Mouse (Mus musculus) myocyte (in vitro differentiated cells): ENCODE data around the gene Coq8b.

Source experiments
- CEBPB ChIP-seq: IDR thresholded peaks from 2 replicates; pipeline ENCODE4 v1.6.1; 2011; ENCODE audit warnings: mild to moderate bottlenecking, moderate library complexity; ENCODE audit not compliant: poor library complexity, insufficient read depth, severe bottlenecking
- E2F4 ChIP-seq: IDR thresholded peaks from one replicate; pipeline ENCODE4 v1.6.1; 2011; ENCODE audit warnings: mild to moderate bottlenecking, control low read depth, moderate library complexity; ENCODE audit not compliant: insufficient read depth
- MAX ChIP-seq: IDR thresholded peaks from one replicate; pipeline ENCODE4 v1.6.1; 2011; ENCODE audit warnings: low read depth, mild to moderate bottlenecking, control low read depth
- MYOD1 ChIP-seq, 3 experiments: IDR thresholded peaks; one replicate each; pipeline ENCODE4 v1.6.1; 2011; ENCODE audit warnings: control low read depth in 2 of 3, low read depth in 2 of 3, mild to moderate bottlenecking in 2 of 3, moderate library complexity in 1 of 3; ENCODE audit not compliant: insufficient read length in 2 of 3, control insufficient read depth in 1 of 3
- MYOG ChIP-seq, 3 experiments: IDR thresholded peaks; one replicate each; pipeline ENCODE4 v1.6.1; 2011; ENCODE audit warnings: control low read depth in 2 of 3, low read depth in 2 of 3, mild to moderate bottlenecking in 2 of 3; ENCODE audit not compliant: insufficient read length in 2 of 3, control insufficient read depth in 1 of 3, insufficient read depth in 1 of 3
- POLR2A ChIP-seq: IDR thresholded peaks from one replicate; pipeline ENCODE4 v1.6.1; 2011; ENCODE audit warnings: low read depth, mild to moderate bottlenecking, control low read depth, moderate library complexity; ENCODE audit not compliant: insufficient read length
- POLR2AphosphoS2 ChIP-seq: IDR thresholded peaks from one replicate; pipeline ENCODE4 v1.6.1; 2011; ENCODE audit warnings: low read depth, control low read depth; ENCODE audit not compliant: insufficient read length
- REST ChIP-seq: IDR thresholded peaks from one replicate; pipeline ENCODE4 v1.6.1; 2011; ENCODE audit warnings: mild to moderate bottlenecking, control low read depth, moderate library complexity; ENCODE audit not compliant: insufficient read depth, insufficient read length
- SRF ChIP-seq: IDR thresholded peaks from one replicate; pipeline ENCODE4 v1.6.1; 2011; ENCODE audit warnings: low read depth; ENCODE audit not compliant: control insufficient read depth, insufficient read length
- TCF12 ChIP-seq: IDR thresholded peaks from one replicate; pipeline ENCODE4 v1.6.1; 2011; ENCODE audit warnings: mild to moderate bottlenecking, control low read depth; ENCODE audit not compliant: poor library complexity, insufficient read depth, severe bottlenecking
- TCF3 ChIP-seq: IDR thresholded peaks from one replicate; pipeline ENCODE4 v1.6.1; 2011; ENCODE audit warnings: low read depth, control low read depth; ENCODE audit not compliant: insufficient read length
- USF1 ChIP-seq: IDR thresholded peaks from one replicate; pipeline ENCODE4 v1.6.1; 2011; ENCODE audit warnings: low read depth, mild to moderate bottlenecking, control low read depth, moderate library complexity

DNA sequence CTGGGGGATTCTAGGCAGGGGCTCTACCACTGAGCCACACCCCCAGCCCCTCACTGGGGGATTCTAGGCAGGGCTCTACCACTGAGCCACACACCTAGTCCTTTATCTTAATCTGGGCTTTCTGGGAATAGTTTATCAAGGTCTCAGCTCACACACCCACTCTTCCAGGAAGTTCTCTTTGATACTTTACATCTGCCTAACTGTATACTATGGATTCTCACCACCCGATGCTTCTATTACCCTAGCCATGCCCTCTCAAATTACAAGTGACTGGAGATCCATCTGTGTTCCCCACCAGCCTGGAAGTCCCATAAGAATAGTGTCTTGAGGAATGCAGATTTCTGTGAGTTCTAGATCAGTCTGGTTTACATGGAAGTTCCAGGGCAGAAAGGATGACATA is 10.3 kb upstream of the Coq8b start:
- TF ChIP-seq POLR2A (no peak), POLR2AphosphoS2 (no peak), E2F4 (no peak), TCF12 (no peak), CEBPB (no peak), USF1 (no peak), REST (no peak), TCF3 (no peak), MYOG (IDR thresholded peaks at IDR 0.05; ENCODE audit: control insufficient read depth in 1 of 3, insufficient read depth in 1 of 3, insufficient read length in 2 of 3, low read depth in 2 of 3) (no peak), MAX (no peak), SRF (no peak), MYOD1 (IDR thresholded peaks at IDR 0.05; ENCODE audit: control insufficient read depth in 1 of 3, insufficient read length in 2 of 3, low read depth in 2 of 3) (no peak)
